8 mouse cellular contexts compared by ENCODE assay signal in genomic region chr12:113013604-113014558, GRCm38 (mm10). TPM values are rescaled to one million over a fixed set of nuclear protein-coding genes. Genes with fewer than 3 reads are reported as not detected.
DNase-seq lines count a peak whose midpoint lies in the region; ATAC-seq and TF ChIP-seq lines count a peak whose summit lies in the region.

TSS of gene Pacs2 (plus strand) at chr12:113014508.

- peaks cover 15 to 43% of the 10 kb centered on the region in 2 experiments for H3K4me1 ChIP-seq in CH12.LX (ENCODE audit: control insufficient read depth in 1 of 2, insufficient read depth in 2 of 2)
- H3K4me1 ChIP-seq in forebrain, embryonic 11.5 days (replicated peaks; ENCODE audit: control insufficient read depth, insufficient read depth, low read length), result peaks cover 4% of the 10 kb centered on the region; the same call in 1 of the 2 replicates
- H3K4me1 ChIP-seq in heart, embryonic 16.5 days (ENCODE audit: control insufficient read depth, insufficient read depth, low read length), result peaks cover 14% of the 10 kb centered on the region
- peaks cover 35% of the 10 kb centered on the region for H3K4me1 ChIP-seq in liver, postnatal 0 days (ENCODE audit: insufficient read depth)
- H3K4me1 ChIP-seq in neural tube, embryonic 14.5 days (ENCODE audit: control insufficient read depth, insufficient read depth, low read length), result peaks cover 33% of the 10 kb centered on the region

- TF ChIP-seq RAD21 in CH12.LX (IDR thresholded peaks at IDR 0.05; ENCODE audit: low read depth, low read length), result no peak

- peaks cover 0 to 8% of the 10 kb centered on the region in 2 experiments for H3K36me3 ChIP-seq in CH12.LX (replicated peaks in 1 of 2; ENCODE audit: control insufficient read depth in 1 of 2, insufficient read depth in 1 of 2, low read length in 1 of 2)
- no peaks in the 10 kb centered on the region for H3K36me3 ChIP-seq in forebrain, embryonic 11.5 days (ENCODE audit: control insufficient read depth, insufficient read depth, low read length)
- no peaks in the 10 kb centered on the region for H3K36me3 ChIP-seq in heart, embryonic 16.5 days (ENCODE audit: control insufficient read depth, insufficient read depth)
- no peaks in the 10 kb centered on the region for H3K36me3 ChIP-seq in liver, postnatal 0 days (replicated peaks; ENCODE audit: insufficient read depth, low read length)
- no peaks in the 10 kb centered on the region for H3K36me3 ChIP-seq in neural tube, embryonic 14.5 days (ENCODE audit: control insufficient read depth, insufficient read depth, low read length)

- peaks cover 2% of the 10 kb centered on the region for H3K9me3 ChIP-seq in CH12.LX (replicated peaks; ENCODE audit: low read length)
- H3K9me3 ChIP-seq in forebrain, embryonic 11.5 days (ENCODE audit: control insufficient read depth, low read length), result no peaks in the 10 kb centered on the region
- no peaks in the 10 kb centered on the region for H3K9me3 ChIP-seq in heart, embryonic 16.5 days (replicated peaks; ENCODE audit: control insufficient read depth, low read length)
- no peaks in the 10 kb centered on the region for H3K9me3 ChIP-seq in liver, postnatal 0 days (ENCODE audit: low read length)
- no peaks in the 10 kb centered on the region for H3K9me3 ChIP-seq in neural tube, embryonic 14.5 days (ENCODE audit: control insufficient read depth, low read length)

- peak; percentile 88 for ATAC-seq in forebrain, embryonic 11.5 days (replicated peaks; ENCODE audit: low FRiP score)
- ATAC-seq in heart, embryonic 16.5 days (replicated peaks; ENCODE audit: extremely low read depth, insufficient read depth, low FRiP score), result peak; percentile 95
- peak; percentile 94 for ATAC-seq in liver, postnatal 0 days
- peak; percentile 91 for ATAC-seq in neural tube, embryonic 14.5 days (ENCODE audit: low read depth)

- TF ChIP-seq CTCF in CH12.LX (conservative IDR thresholded peaks at IDR 0.05 in 1 of 2, IDR thresholded peaks at IDR 0.05 in 1 of 2; ENCODE audit: low read depth in 2 of 2, low read length in 2 of 2), result no peak
- TF ChIP-seq CTCF in liver, postnatal 0 days (IDR thresholded peaks at IDR 0.05; ENCODE audit: low read depth), result no peak

- H3K4me2 ChIP-seq in CH12.LX (ENCODE audit: insufficient read depth, low read depth, poor library complexity, severe bottlenecking), result peak within 1 kb of the TSS; percentile 92
- H3K4me2 ChIP-seq in forebrain, embryonic 11.5 days (ENCODE audit: low read depth, low read length, severe bottlenecking), result peak within 1 kb of the TSS; percentile 67
- H3K4me2 ChIP-seq in heart, embryonic 16.5 days (ENCODE audit: low read depth, low read length), result peak within 1 kb of the TSS; percentile 92
- H3K4me2 ChIP-seq in liver, postnatal 0 days (ENCODE audit: low read depth, low read length), result peak within 1 kb of the TSS; percentile 99
- peak within 1 kb of the TSS; percentile 91 for H3K4me2 ChIP-seq in neural tube, embryonic 14.5 days (ENCODE audit: low read depth, low read length)

- H3K79me2 ChIP-seq in CH12.LX (replicated peaks; ENCODE audit: control insufficient read depth, extremely low read depth, insufficient read depth, poor library complexity, severe bottlenecking), result no peaks in the 10 kb centered on the region; the same call in 1 of the 2 replicates

- peak within 1 kb of the TSS; percentile 94 for H3K9ac ChIP-seq in CH12.LX (ENCODE audit: insufficient read depth, low read depth)
- peak within 1 kb of the TSS; percentile 94 for H3K9ac ChIP-seq in forebrain, embryonic 11.5 days (ENCODE audit: low read length)
- peak within 1 kb of the TSS; percentile 95 for H3K9ac ChIP-seq in heart, embryonic 16.5 days (ENCODE audit: low read length)
- H3K9ac ChIP-seq in liver, postnatal 0 days (replicated peaks), result peak within 1 kb of the TSS; percentile 91
- peak within 1 kb of the TSS; percentile 96 for H3K9ac ChIP-seq in neural tube, embryonic 14.5 days (replicated peaks; ENCODE audit: low read depth, low read length)

- 3% methylated on average over 50 of the region's 85 CpGs for WGBS in forebrain, embryonic 11.5 days
- 4% methylated on average over 48 of the region's 85 CpGs for WGBS in heart, embryonic 16.5 days
- WGBS in liver, postnatal 0 days (ENCODE audit: insufficient replicate concordance), result 8% methylated on average over 42 of the region's 85 CpGs
- WGBS in neural tube, embryonic 14.5 days, result 3% methylated on average over 53 of the region's 85 CpGs

- H3K27me3 ChIP-seq in CH12.LX (replicated peaks), result no peaks in the 10 kb centered on the region
- no peaks in the 10 kb centered on the region for H3K27me3 ChIP-seq in forebrain, embryonic 11.5 days (ENCODE audit: control insufficient read depth, insufficient read depth, low read length)
- no peaks in the 10 kb centered on the region for H3K27me3 ChIP-seq in heart, embryonic 16.5 days (ENCODE audit: control insufficient read depth, insufficient read depth, low read length)
- H3K27me3 ChIP-seq in liver, postnatal 0 days (ENCODE audit: insufficient read depth, low read length), result no peaks in the 10 kb centered on the region
- no peaks in the 10 kb centered on the region; the same call in 1 of the 2 replicates for H3K27me3 ChIP-seq in neural tube, embryonic 14.5 days (ENCODE audit: control insufficient read depth, insufficient read depth, low read length)

- dilution Hi-C loops in CH12.LX (cut with MboI; ENCODE audit: extremely low pct_ligation_motif_present, extremely low pct_unique_long_range_greater_than_20kb, low sequenced_read_pairs), result no loop called here

- TF ChIP-seq EP300 in CH12.LX (IDR thresholded peaks at IDR 0.05; ENCODE audit: low read length), result no peak
- TF ChIP-seq EP300 in liver, postnatal 0 days (IDR thresholded peaks at IDR 0.05; ENCODE audit: low read depth), result no peak

- peak; percentile 90 for TF ChIP-seq POLR2A in CH12.LX (IDR thresholded peaks at IDR 0.05; ENCODE audit: low read depth, low read length)

- in situ Hi-C loops in CH12.LX (cut with MboI; ENCODE audit: low pct_ligation_motif_present, low pct_unique_long_range_greater_than_20kb, low sequenced_read_pairs), result no loop called here

- no peak within 1 kb of the TSS for H3K27ac ChIP-seq in CH12.LX (ENCODE audit: insufficient read depth, low read depth)
- peak within 1 kb of the TSS; percentile 73 for H3K27ac ChIP-seq in forebrain, embryonic 11.5 days (ENCODE audit: low read depth, low read length)
- H3K27ac ChIP-seq in heart, embryonic 16.5 days (ENCODE audit: low read length), result peak within 1 kb of the TSS; percentile 88
- peak within 1 kb of the TSS; percentile 87 for H3K27ac ChIP-seq in liver, postnatal 0 days (ENCODE audit: low read depth)
- peak within 1 kb of the TSS; percentile 93 for H3K27ac ChIP-seq in neural tube, embryonic 14.5 days (ENCODE audit: low read depth, low read length)

- DNase-seq in CH12.LX (ENCODE audit: extremely low read depth), result peak; percentile 80
- peak; percentile 79 for DNase-seq in c-Kit-positive CD71-negative TER-119-negative erythroid progenitor cells, embryonic 14.5 days (ENCODE audit: low read depth)
- DNase-seq in forebrain, embryonic 11.5 days (ENCODE audit: low spot score), result peak; percentile 96
- DNase-seq in kidney, postnatal 36 days, result peak; percentile 94 to 99
- peak; percentile 96 for DNase-seq in liver, postnatal 0 days
- peak; percentile 98 for DNase-seq in testis, postnatal 10 days (ENCODE audit: low spot score)

- peak within 1 kb of the TSS; percentile 63 to 93 (median 83) for H3K4me3 ChIP-seq in CH12.LX (replicated peaks in 1 of 3; ENCODE audit: low read depth in 2 of 3, low read length in 2 of 3, poor library complexity in 1 of 3)
- peak within 1 kb of the TSS; percentile 92 for H3K4me3 ChIP-seq in forebrain, embryonic 11.5 days (ENCODE audit: low read depth, low read length)
- peak within 1 kb of the TSS; percentile 91 for H3K4me3 ChIP-seq in heart, embryonic 16.5 days (ENCODE audit: low read length)
- H3K4me3 ChIP-seq in liver, postnatal 0 days (ENCODE audit: low read depth, low read length), result peak within 1 kb of the TSS; percentile 76
- peak within 1 kb of the TSS; percentile 98 for H3K4me3 ChIP-seq in neural tube, embryonic 14.5 days (ENCODE audit: low read depth, low read length)

TF ChIP-seq in CH12.LX, 34 proteins besides CTCF, POLR2A, EP300 and RAD21 (continues in another document):
- TF ChIP-seq ZNF384 (IDR thresholded peaks at IDR 0.05; ENCODE audit: low read depth, low read length) (no peak), CHD1 (IDR thresholded peaks at IDR 0.05; ENCODE audit: low read depth, low read length) (no peak), MYC (IDR thresholded peaks at IDR 0.05; ENCODE audit: low read depth, low read length) (0 out of 2 replicates have a peak, but pooled peaks have one; percentile 27), NELFE (IDR thresholded peaks at IDR 0.05; ENCODE audit: low read depth, low read length) (peak; percentile 89), BHLHE40 (IDR thresholded peaks at IDR 0.05; ENCODE audit: low read depth, low read length) (no peak), SIN3A (IDR thresholded peaks at IDR 0.05; ENCODE audit: low read length) (0 out of 2 replicates have a peak, but pooled peaks have one; percentile 55), CHD2 (IDR thresholded peaks at IDR 0.05; ENCODE audit: low read length) (0 out of 2 replicates have a peak, but pooled peaks have one; percentile 26), TCF12 (IDR thresholded peaks at IDR 0.05; ENCODE audit: low read depth, low read length) (peak; percentile 54), E2F4 (IDR thresholded peaks at IDR 0.05; ENCODE audit: insufficient replicate concordance, low read depth, low read length) (no peak), KAT2A (IDR thresholded peaks at IDR 0.05; ENCODE audit: insufficient replicate concordance, low read length) (0 out of 2 replicates have a peak, but pooled peaks have one; percentile 30), POLR2AphosphoS2 (IDR thresholded peaks at IDR 0.05; ENCODE audit: low read depth, low read length) (peak; percentile 60; the same call in 1 of the 2 replicates), GABPA (IDR thresholded peaks at IDR 0.05; ENCODE audit: insufficient replicate concordance, low read depth, low read length) (no peak), IRF4 (IDR thresholded peaks at IDR 0.05; ENCODE audit: low read depth, low read length) (no peak), MXI1 (IDR thresholded peaks at IDR 0.05; ENCODE audit: low read depth, low read length) (no peak), ZMIZ1 (IDR thresholded peaks at IDR 0.05; ENCODE audit: low read depth, low read length) (0 out of 2 replicates have a peak, but pooled peaks have one; percentile 39), MAZ (IDR thresholded peaks at IDR 0.05; ENCODE audit: low read depth, low read length) (peak; percentile 76)

RNA-seq across cellular contexts. Expression of gene Pacs2, which starts in this region (rescaled TPM):
- total RNA-seq in CH12.LX (2012; rRNA removed) (6.5 and 7.1 TPM in 2 replicates), CH12.LX (2014; rRNA removed) (2.4 and 3.1 TPM in 2 replicates)
- 7.0 and 8.2 TPM in 2 replicates for polyA plus RNA-seq in CH12.LX (2012; ENCODE audit: insufficient read length, low read depth)
- 24.7 and 25.6 TPM in 2 replicates for polyA plus RNA-seq in forebrain, embryonic 11.5 days (2014; fragmentation: Nextera tagmentation; extraction: Ambion mirVana)
- polyA plus RNA-seq in heart, embryonic 16.5 days (2015; fragmentation: Nextera tagmentation; extraction: Ambion mirVana), result 7.0 and 8.2 TPM in 2 replicates
- polyA plus RNA-seq in liver, postnatal 0 days (2015; fragmentation: Nextera tagmentation; extraction: Ambion mirVana), result 3.9 and 4.0 TPM in 2 replicates
- 23.0 and 29.4 TPM in 2 replicates for polyA plus RNA-seq in neural tube, embryonic 14.5 days (2014; fragmentation: Nextera tagmentation; extraction: Ambion mirVana)
